Mouse (Mus musculus): Measurements from ENCODE around the gene Mical1. TPM values are rescaled to one million over a fixed set of nuclear protein-coding genes. Genes with fewer than 3 reads are reported as not detected.

The Mical1 gene
- 4.4 and 4.8 TPM in 2 replicates for polyA plus RNA-seq (2021; fragmentation: Nextera tagmentation)
- long read RNA-seq, experiment 1, transcript Mical1-201 (24 exons, 3,563 nt), result major isoform, 18 of 50 reads
- long read RNA-seq, experiment 1, partial matches to known transcripts, result 9 of 50 reads
- long read RNA-seq, experiment 1, other reads (novel, unspliced or antisense), result 23 of 50 reads
- long read RNA-seq, experiment 2, partial matches to known transcripts, result 2 of 4 reads
- long read RNA-seq, experiment 2, other reads (novel, unspliced or antisense), result 0 of 4 reads

GRCm38 (mm10) chr10:41476171-41477017 is at the start of gene Mical1:
Gene Mical1, plus strand, starts transcription at chr10:41476314.

GRCm38 (mm10) chr10:41450137-41450670 is 25.9 kb upstream of the Mical1 start, which contains the start of gene Zbtb24:
Gene Zbtb24, plus strand, starts transcription at chr10:41450383.

GRCm38 (mm10) chr10:41489708-41490517 is 13.8 kb downstream of the Mical1 start, which contains the start of the genes Smpd2 and Ppil6:
Gene Smpd2, minus strand, starts transcription at chr10:41490369.
Gene Ppil6, plus strand, starts transcription at chr10:41490439.

GRCm38 (mm10) chr10:41518981-41519618 is 43.0 kb downstream of the Mical1 start, which contains the start of gene Cd164:
Gene Cd164, plus strand, starts transcription at chr10:41519414.

Other genes starting within 250 kb of the Mical1 start
- 21.3 and 21.4 TPM in 2 replicates for gene Fig4, start 173.1 kb upstream of the Mical1 start, polyA plus RNA-seq (2021; fragmentation: Nextera tagmentation)
- gene Ak9, start 172.3 kb upstream of the Mical1 start, polyA plus RNA-seq (2021; fragmentation: Nextera tagmentation), result 0.04 and 0.11 TPM in 2 replicates
- 6.9 and 8.8 TPM in 2 replicates for gene Zbtb24, start 25.9 kb upstream of the Mical1 start, polyA plus RNA-seq (2021; fragmentation: Nextera tagmentation)
- gene Smpd2, start 14.1 kb downstream of the Mical1 start, polyA plus RNA-seq (2021; fragmentation: Nextera tagmentation), result 16.3 and 21.8 TPM in 2 replicates
- gene Ppil6, start 14.1 kb downstream of the Mical1 start, polyA plus RNA-seq (2021; fragmentation: Nextera tagmentation), result 4.2 and 4.5 TPM in 2 replicates
- gene Cd164, start 43.1 kb downstream of the Mical1 start, polyA plus RNA-seq (2021; fragmentation: Nextera tagmentation), result 53.3 and 60.6 TPM in 2 replicates
- 0.21 and 0.51 TPM in 2 replicates for gene Ccdc162, start 240.3 kb downstream of the Mical1 start, polyA plus RNA-seq (2021; fragmentation: Nextera tagmentation)

Measured in left cerebral cortex, adult 6 months (tissue).